Mouse (Mus musculus): ENCODE measurements around the gene Rptn. TPM values are rescaled to one million over a fixed set of nuclear protein-coding genes. Genes with fewer than 3 reads are reported as not detected.

Rptn gene
- polyA plus RNA-seq (2015; fragmentation: Nextera tagmentation; extraction: Ambion mirVana), result not detected in 2 replicates

GRCm38 (mm10) chr3:93393366-93393765, at the start of gene Rptn:
TSS of gene Rptn (plus strand) at chr3:93393699.
- no peaks in the 10 kb centered on the region for H3K36me3 ChIP-seq (ENCODE audit: control insufficient read depth, insufficient read depth)
- no peak within 1 kb of the TSS for H3K4me2 ChIP-seq (ENCODE audit: low read length)
- 64% methylated on average over 2 of the region's 2 CpGs for WGBS
- no peak within 1 kb of the TSS for H3K4me3 ChIP-seq (replicated peaks; ENCODE audit: low read length)
- H3K27ac ChIP-seq (ENCODE audit: low read length), result no peak within 1 kb of the TSS
- no peak within 1 kb of the TSS for H3K9ac ChIP-seq (replicated peaks; ENCODE audit: low read depth, low read length)
- no peak for ATAC-seq
- no peaks in the 10 kb centered on the region for H3K27me3 ChIP-seq (replicated peaks; ENCODE audit: control insufficient read depth, insufficient read depth, low read length)
- no peaks in the 10 kb centered on the region for H3K4me1 ChIP-seq (replicated peaks; ENCODE audit: control insufficient read depth, insufficient read depth, low read length)
- no peaks in the 10 kb centered on the region for H3K9me3 ChIP-seq (ENCODE audit: control insufficient read depth, low read length)

- 80% methylated on average over 2 of the region's 2 CpGs for WGBS
- H3K27ac ChIP-seq (ENCODE audit: low read length), result no peak overlapping the region
- ATAC-seq, result no peak
- H3K4me2 ChIP-seq (ENCODE audit: low read length), result no peak overlapping the region
- no peaks in the 10 kb centered on the region for H3K4me1 ChIP-seq (replicated peaks; ENCODE audit: control insufficient read depth, insufficient read depth, low read length)
- no peak overlapping the region for H3K9ac ChIP-seq (replicated peaks; ENCODE audit: low read depth, low read length)
- no peak overlapping the region for H3K4me3 ChIP-seq (replicated peaks; ENCODE audit: low read length)
- no peaks in the 10 kb centered on the region for H3K27me3 ChIP-seq (replicated peaks; ENCODE audit: control insufficient read depth, insufficient read depth, low read length)
- no peaks in the 10 kb centered on the region for H3K36me3 ChIP-seq (ENCODE audit: control insufficient read depth, insufficient read depth)
- H3K9me3 ChIP-seq (ENCODE audit: control insufficient read depth, low read length), result no peaks in the 10 kb centered on the region
Measured at GRCm38 (mm10) chr3:93346896-93347295, 46.6 kb upstream of the Rptn start.

GRCm38 (mm10) chr3:93360045-93360444, 33.5 kb upstream of the Rptn start:
- Histone ChIP-seq H3K27me3 (replicated peaks; ENCODE audit: control insufficient read depth, insufficient read depth, low read length) (no peaks in the 10 kb centered on the region), H3K4me2 (ENCODE audit: low read length) (no peak overlapping the region), H3K4me1 (replicated peaks; ENCODE audit: control insufficient read depth, insufficient read depth, low read length) (no peaks in the 10 kb centered on the region), H3K27ac (ENCODE audit: low read length) (no peak overlapping the region), H3K4me3 (replicated peaks; ENCODE audit: low read length) (no peak overlapping the region), H3K9me3 (ENCODE audit: control insufficient read depth, low read length) (no peaks in the 10 kb centered on the region), H3K36me3 (ENCODE audit: control insufficient read depth, insufficient read depth) (no peaks in the 10 kb centered on the region), H3K9ac (replicated peaks; ENCODE audit: low read depth, low read length) (no peak overlapping the region)
- WGBS, result 18% methylated on average over 7 of the region's 7 CpGs
- peak; percentile 26; the same call in 1 of the 2 replicates for ATAC-seq

GRCm38 (mm10) chr3:93361933-93362574, 31.4 kb upstream of the Rptn start:
- 0 out of 2 replicates have a peak overlapping the region, but pooled peaks have one; percentile 10 for H3K4me3 ChIP-seq (replicated peaks; ENCODE audit: low read length)

GRCm38 (mm10) chr3:93366966-93367575, 26.4 kb upstream of the Rptn start:
- Histone ChIP-seq H3K4me3 (replicated peaks; ENCODE audit: low read length) (no peak overlapping the region), H3K4me2 (ENCODE audit: low read length) (no peak overlapping the region), H3K36me3 (ENCODE audit: control insufficient read depth, insufficient read depth) (no peaks in the 10 kb centered on the region), H3K27ac (ENCODE audit: low read length) (no peak overlapping the region), H3K4me1 (replicated peaks; ENCODE audit: control insufficient read depth, insufficient read depth, low read length) (no peaks in the 10 kb centered on the region), H3K9me3 (ENCODE audit: control insufficient read depth, low read length) (no peaks in the 10 kb centered on the region), H3K27me3 (replicated peaks; ENCODE audit: control insufficient read depth, insufficient read depth, low read length) (no peaks in the 10 kb centered on the region), H3K9ac (replicated peaks; ENCODE audit: low read depth, low read length) (no peak overlapping the region)
- ATAC-seq, result no peak
- 72% methylated on average over 3 of the region's 3 CpGs for WGBS

More at GRCm38 (mm10) chr3:93361933-93362574, 31.4 kb upstream of the Rptn start:
- Histone ChIP-seq H3K9me3 (ENCODE audit: control insufficient read depth, low read length) (no peaks in the 10 kb centered on the region), H3K27ac (ENCODE audit: low read length) (no peak overlapping the region), H3K36me3 (ENCODE audit: control insufficient read depth, insufficient read depth) (no peaks in the 10 kb centered on the region), H3K27me3 (replicated peaks; ENCODE audit: control insufficient read depth, insufficient read depth, low read length) (no peaks in the 10 kb centered on the region), H3K4me1 (replicated peaks; ENCODE audit: control insufficient read depth, insufficient read depth, low read length) (no peaks in the 10 kb centered on the region), H3K4me2 (ENCODE audit: low read length) (peak overlapping the region; percentile 41), H3K9ac (replicated peaks; ENCODE audit: low read depth, low read length) (no peak overlapping the region)
- WGBS, result 10% methylated on average over 10 of the region's 10 CpGs
- ATAC-seq, result peak; percentile 96

- no peaks in the 10 kb centered on the region for H3K4me1 ChIP-seq (replicated peaks; ENCODE audit: control insufficient read depth, insufficient read depth, low read length)
- H3K27ac ChIP-seq (ENCODE audit: low read length), result no peak overlapping the region
- no peaks in the 10 kb centered on the region for H3K36me3 ChIP-seq (ENCODE audit: control insufficient read depth, insufficient read depth)
- H3K9me3 ChIP-seq (ENCODE audit: control insufficient read depth, low read length), result no peaks in the 10 kb centered on the region
- no peak overlapping the region for H3K9ac ChIP-seq (replicated peaks; ENCODE audit: low read depth, low read length)
- H3K27me3 ChIP-seq (replicated peaks; ENCODE audit: control insufficient read depth, insufficient read depth, low read length), result no peaks in the 10 kb centered on the region
- H3K4me3 ChIP-seq (replicated peaks; ENCODE audit: low read length), result no peak overlapping the region
- WGBS, result 78% methylated on average over 1 of the region's 1 CpGs
- ATAC-seq, result no peak
- no peak overlapping the region for H3K4me2 ChIP-seq (ENCODE audit: low read length)
Measured at GRCm38 (mm10) chr3:93368171-93368570, 25.3 kb upstream of the Rptn start.

GRCm38 (mm10) chr3:93373416-93373815, 20.1 kb upstream of the Rptn start:
- Histone ChIP-seq H3K4me3 (replicated peaks; ENCODE audit: low read length) (no peak overlapping the region), H3K9me3 (ENCODE audit: control insufficient read depth, low read length) (no peaks in the 10 kb centered on the region), H3K36me3 (ENCODE audit: control insufficient read depth, insufficient read depth) (no peaks in the 10 kb centered on the region), H3K9ac (replicated peaks; ENCODE audit: low read depth, low read length) (no peak overlapping the region), H3K4me2 (ENCODE audit: low read length) (no peak overlapping the region), H3K4me1 (replicated peaks; ENCODE audit: control insufficient read depth, insufficient read depth, low read length) (no peaks in the 10 kb centered on the region), H3K27me3 (replicated peaks; ENCODE audit: control insufficient read depth, insufficient read depth, low read length) (no peaks in the 10 kb centered on the region), H3K27ac (ENCODE audit: low read length) (no peak overlapping the region)
- no peak for ATAC-seq
- WGBS, result 83% methylated on average over 6 of the region's 6 CpGs

- Histone ChIP-seq H3K36me3 (ENCODE audit: control insufficient read depth, insufficient read depth) (no peaks in the 10 kb centered on the region), H3K27me3 (replicated peaks; ENCODE audit: control insufficient read depth, insufficient read depth, low read length) (no peaks in the 10 kb centered on the region), H3K27ac (ENCODE audit: low read length) (no peak overlapping the region), H3K4me1 (replicated peaks; ENCODE audit: control insufficient read depth, insufficient read depth, low read length) (no peaks in the 10 kb centered on the region), H3K4me2 (ENCODE audit: low read length) (no peak overlapping the region), H3K9me3 (ENCODE audit: control insufficient read depth, low read length) (no peaks in the 10 kb centered on the region), H3K4me3 (replicated peaks; ENCODE audit: low read length) (no peak overlapping the region), H3K9ac (replicated peaks; ENCODE audit: low read depth, low read length) (no peak overlapping the region)
- ATAC-seq, result no peak
- WGBS, result 82% methylated on average over 1 of the region's 1 CpGs
Measured at GRCm38 (mm10) chr3:93375196-93375595, 18.3 kb upstream of the Rptn start.

GRCm38 (mm10) chr3:93375601-93376000, 17.9 kb upstream of the Rptn start:
- Histone ChIP-seq H3K4me3 (replicated peaks; ENCODE audit: low read length) (no peak overlapping the region), H3K27me3 (replicated peaks; ENCODE audit: control insufficient read depth, insufficient read depth, low read length) (no peaks in the 10 kb centered on the region), H3K27ac (ENCODE audit: low read length) (no peak overlapping the region), H3K4me2 (ENCODE audit: low read length) (no peak overlapping the region), H3K9ac (replicated peaks; ENCODE audit: low read depth, low read length) (no peak overlapping the region), H3K9me3 (ENCODE audit: control insufficient read depth, low read length) (no peaks in the 10 kb centered on the region), H3K4me1 (replicated peaks; ENCODE audit: control insufficient read depth, insufficient read depth, low read length) (no peaks in the 10 kb centered on the region), H3K36me3 (ENCODE audit: control insufficient read depth, insufficient read depth) (no peaks in the 10 kb centered on the region)
- no peak for ATAC-seq
- WGBS, result 82% methylated on average over 5 of the region's 5 CpGs
